Mouse (Mus musculus): ENCODE measurements at regions not wholly inside any gene's neighbourhood (a gene's known extent, or its start where the extent isn't known, plus 50 kb on each side); places are given as distances from the start of the nearest gene placed in this dataset.

GRCm38 (mm10) chr16:55758707-55759067 lies 80.0 kb downstream of the Nfkbiz start:
- TF ChIP-seq CTCF (IDR thresholded peaks at IDR 0.05; ENCODE audit: low read depth, low read length), result no peak
- no peak for TF ChIP-seq TAL1 (conservative IDR thresholded peaks at IDR 0.05; ENCODE audit: low read depth, low read length)
- no peak for TF ChIP-seq GATA1 (IDR thresholded peaks at IDR 0.05; ENCODE audit: borderline replicate concordance, low read length)
- TF ChIP-seq POLR2AphosphoS5 (IDR thresholded peaks at IDR 0.05; ENCODE audit: insufficient replicate concordance, low read depth, low read length), result no peak
